Mouse (Mus musculus): ENCODE measurements at regions not wholly inside any gene's neighbourhood (a gene's known extent, or its start where the extent isn't known, plus 50 kb on each side); places are given as distances from the start of the nearest gene placed in this dataset.

GRCm38 (mm10) chr14:76674949-76675348 lies 118.3 kb upstream of the Serp2 start:
- no peak for DNase-seq (ENCODE audit: low spot score)

DNA sequence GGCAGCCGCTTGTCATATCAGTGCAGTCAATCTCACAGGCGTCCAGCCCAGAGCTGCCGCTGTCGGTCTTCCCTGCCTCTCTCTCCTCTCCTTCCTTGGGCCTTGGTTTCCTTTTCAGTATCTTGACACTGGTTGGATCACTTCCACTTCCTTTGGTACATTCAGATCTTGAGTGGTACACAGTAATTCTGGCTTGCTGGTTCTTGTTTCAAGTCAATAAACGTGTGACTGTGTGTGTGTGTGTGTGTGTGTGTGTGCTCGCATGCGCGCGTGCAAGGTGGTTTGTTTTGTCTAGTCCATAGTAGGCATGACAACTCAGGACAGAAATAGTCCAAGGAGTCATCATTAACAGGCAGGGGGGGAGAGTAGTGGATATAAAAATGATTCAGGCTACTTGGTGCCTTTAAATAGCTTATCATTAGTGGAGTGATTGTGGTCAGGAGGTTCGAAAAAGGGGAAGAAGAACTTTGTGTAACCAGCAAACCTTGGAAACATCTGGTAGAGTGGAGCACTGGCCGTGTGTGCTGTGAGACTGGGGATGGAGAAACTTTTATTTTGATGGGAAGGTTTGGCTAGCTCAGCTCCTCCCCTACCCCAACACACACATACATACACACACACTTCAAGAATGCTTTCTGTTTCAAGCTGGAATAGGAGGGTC lies 117.1 kb upstream of the Serp2 start:
- no peak for DNase-seq (ENCODE audit: low spot score)

- DNase-seq (ENCODE audit: low spot score): no peak
These were observed 116.2 kb upstream of the Serp2 start for GRCm38 (mm10) chr14:76672899-76673298.

GRCm38 (mm10) chr14:76672442-76672841 lies 115.8 kb upstream of the Serp2 start:
- no peak for DNase-seq (ENCODE audit: low spot score)

GRCm38 (mm10) chr14:76671023-76671422 lies 114.3 kb upstream of the Serp2 start:
- no peak for DNase-seq (ENCODE audit: low spot score)

DNA sequence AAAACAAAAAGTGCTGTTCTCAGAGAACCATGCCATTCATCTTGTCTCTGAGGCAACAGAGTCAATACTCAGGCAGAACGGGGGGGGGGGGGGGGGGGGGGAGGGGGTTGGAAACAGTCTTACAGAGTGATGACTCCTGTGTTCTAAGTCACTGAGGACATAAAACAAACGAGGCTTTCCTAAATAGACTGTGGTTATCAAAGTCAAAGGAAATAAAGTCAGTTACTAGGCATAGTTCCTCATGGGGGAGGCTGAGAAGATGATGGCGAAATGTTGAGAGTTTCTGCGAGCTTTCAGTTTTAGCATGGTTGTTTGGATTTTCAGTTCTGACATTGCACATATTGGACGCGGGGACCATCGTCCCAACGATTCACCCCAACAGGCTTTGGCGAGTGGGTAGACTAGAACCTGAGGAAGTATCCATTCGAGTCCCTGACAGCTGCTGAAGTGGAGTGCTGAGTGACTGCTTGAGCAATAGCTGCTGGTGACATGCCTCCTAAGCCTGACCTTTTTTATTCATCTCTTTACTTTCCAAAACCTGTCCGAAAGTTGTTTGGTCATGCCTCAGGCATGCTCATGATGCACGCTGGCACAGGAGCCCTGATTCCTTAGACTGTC lies 109.2 kb upstream of the Serp2 start:
- DNase-seq (ENCODE audit: low spot score): no peak

- no peak for DNase-seq (ENCODE audit: low spot score)
These were observed 108.2 kb upstream of the Serp2 start for GRCm38 (mm10) chr14:76664586-76665508.

DNA sequence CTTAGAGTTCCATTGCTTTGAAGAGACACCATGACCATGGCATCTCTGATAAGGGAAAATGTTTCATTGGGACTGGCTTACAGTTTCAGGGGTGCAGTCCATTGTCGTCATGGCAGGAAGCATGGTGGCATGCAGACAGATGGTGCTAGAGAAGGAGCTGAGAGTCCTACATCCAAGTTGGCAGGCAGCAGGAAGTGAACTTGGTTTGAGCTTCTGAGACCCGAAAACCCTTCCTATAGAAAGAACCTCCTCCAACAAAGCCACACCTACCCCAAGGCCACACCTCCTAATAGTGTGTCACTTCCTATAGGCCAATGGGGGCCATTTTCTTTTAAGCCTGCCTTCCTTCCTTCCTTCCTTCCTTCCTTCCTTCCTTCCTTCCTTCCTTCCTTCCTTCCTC lies 107.1 kb upstream of the Serp2 start:
- DNase-seq (ENCODE audit: low spot score): no peak

GRCm38 (mm10) chr14:76662871-76663270 lies 106.2 kb upstream of the Serp2 start:
- DNase-seq (ENCODE audit: low spot score): no peak

GRCm38 (mm10) chr14:76660906-76661305 lies 104.2 kb upstream of the Serp2 start:
- DNase-seq (ENCODE audit: low spot score): no peak

DNA sequence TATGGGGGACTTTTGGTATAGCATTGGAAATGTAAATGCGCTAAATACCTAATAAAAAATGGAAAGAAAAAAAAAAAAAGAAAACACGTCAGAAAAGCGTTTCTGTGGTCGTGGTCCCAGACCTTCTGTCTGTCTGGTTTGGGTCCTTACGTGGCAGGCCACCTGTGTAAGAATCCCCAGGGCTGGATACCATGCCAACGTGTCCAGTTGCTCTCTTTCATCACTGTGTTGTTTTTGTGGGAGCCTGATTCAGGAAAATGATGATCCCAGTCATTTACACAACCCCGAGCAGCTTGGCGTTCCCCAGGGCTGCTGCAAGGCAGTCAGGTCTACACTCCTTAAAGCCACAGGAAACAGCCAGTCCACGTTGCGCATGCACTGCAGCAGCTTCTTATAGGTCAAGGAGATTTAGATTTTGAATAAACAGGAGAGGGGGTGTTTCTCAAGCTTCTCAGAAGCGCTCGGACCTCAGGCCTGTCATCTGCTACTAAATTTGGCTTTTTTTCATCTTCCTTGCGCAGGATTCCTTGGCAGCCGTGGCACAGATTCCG lies 102.3 kb upstream of the Serp2 start:
- DNase-seq (ENCODE audit: low spot score): no peak

- DNase-seq (ENCODE audit: low spot score): peak; percentile 80
These were observed 101.3 kb upstream of the Serp2 start for GRCm38 (mm10) chr14:76657784-76658610.

DNA sequence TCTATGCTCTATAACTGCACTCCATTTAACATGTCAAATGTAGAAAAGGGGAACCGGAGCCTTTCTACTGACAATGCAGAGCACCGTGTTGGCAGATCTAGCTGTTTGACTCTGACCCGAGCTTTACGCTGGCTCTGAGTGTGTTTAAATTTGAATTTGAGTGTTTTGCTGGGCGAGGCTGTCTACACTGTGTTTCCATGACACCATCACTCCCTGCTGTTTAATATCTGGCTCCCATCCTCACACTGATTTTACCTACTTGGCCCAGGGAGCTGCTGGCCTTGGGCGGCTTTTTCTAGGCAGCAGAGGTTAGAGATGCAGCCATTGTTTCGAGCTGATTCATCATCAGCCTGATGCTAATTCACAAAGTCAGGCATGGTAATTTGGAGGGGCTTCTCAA lies 100.7 kb upstream of the Serp2 start:
- DNase-seq (ENCODE audit: low spot score): no peak

DNA sequence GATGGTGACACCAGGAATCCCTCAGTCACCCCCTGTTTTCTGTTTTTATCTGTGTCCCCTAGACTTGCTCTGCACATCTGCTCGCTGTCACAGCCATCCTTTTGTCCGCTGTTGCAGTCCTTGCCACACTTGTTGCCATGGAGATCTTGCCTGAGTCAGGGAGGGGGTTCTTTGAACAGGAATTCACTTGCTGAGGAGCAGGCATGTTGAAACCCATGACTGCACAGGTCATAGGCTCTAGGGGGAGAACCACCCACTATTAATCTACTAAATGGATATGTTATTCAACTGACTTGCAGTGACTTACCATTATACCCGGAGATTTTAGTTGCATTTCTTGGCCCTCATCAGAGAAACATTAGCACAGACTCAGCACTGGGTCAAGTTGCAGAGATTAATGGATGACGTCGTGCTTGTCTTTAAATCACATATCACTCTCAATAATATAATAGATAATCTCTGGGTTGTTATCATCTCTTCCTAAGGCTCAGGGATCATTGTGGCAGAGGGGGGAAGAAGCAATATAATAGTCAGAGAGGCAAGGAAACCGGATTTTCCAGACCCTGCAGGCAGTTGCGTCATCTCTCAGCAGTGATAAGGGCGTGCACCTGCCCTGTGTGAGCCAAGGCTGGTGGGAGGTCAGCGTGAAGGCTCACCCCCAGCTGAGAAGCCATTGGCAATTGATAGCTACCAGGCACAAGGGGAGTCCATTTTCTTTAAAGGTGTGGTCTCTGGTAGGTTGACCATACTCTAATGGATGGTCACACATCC lies 95.9 kb upstream of the Serp2 start:
- no peak for DNase-seq (ENCODE audit: low spot score)

- no peak for DNase-seq (ENCODE audit: low spot score)
These were observed 94.4 kb upstream of the Serp2 start for GRCm38 (mm10) chr14:76651096-76651495.

GRCm38 (mm10) chr14:76649927-76650326 lies 93.2 kb upstream of the Serp2 start:
- DNase-seq (ENCODE audit: low spot score): no peak

DNA sequence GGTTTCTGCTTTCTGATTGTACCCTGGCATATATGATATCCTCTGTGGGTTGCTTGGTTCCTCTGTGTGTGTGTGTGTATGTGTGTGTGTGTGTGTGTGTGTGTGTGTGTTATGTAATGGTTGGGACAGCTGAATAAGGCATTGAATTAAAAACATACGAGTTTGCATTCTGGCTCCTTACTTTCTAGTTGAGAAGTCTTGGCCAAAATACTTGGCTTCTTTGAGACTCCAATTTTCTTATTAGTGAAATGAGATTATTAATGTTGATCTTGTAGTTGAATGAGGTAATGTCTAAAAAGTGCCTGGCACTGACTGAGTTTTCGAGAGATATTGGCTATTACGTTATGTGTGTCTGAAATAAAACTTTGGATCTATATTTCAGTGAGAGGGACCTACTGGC lies 88.0 kb upstream of the Serp2 start:
- no peak for DNase-seq (ENCODE audit: low spot score)

GRCm38 (mm10) chr14:76641752-76642529 lies 85.3 kb upstream of the Serp2 start:
- no peak for DNase-seq (ENCODE audit: low spot score)

GRCm38 (mm10) chr14:76633170-76633569 lies 76.5 kb upstream of the Serp2 start:
- no peak for DNase-seq (ENCODE audit: low spot score)

DNA sequence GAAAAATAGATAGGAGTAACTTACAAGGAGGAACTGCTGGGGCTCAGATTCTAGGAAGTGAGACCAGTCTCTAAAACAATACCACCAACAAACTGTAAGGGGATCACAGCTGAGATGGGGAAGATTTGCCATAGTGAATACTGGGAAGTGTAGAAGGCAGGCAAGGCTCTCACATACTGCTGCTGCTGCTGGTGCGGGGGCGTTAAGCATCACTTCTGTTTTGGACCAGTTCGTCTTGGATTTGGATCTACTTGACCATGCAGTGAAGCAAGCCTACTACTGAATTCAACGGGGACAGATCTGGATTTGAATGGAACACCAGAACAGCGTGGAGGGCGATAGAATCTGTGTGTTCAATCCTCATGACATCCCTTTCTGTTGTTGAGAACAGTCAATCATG lies 76.1 kb upstream of the Serp2 start:
- DNase-seq (ENCODE audit: low spot score): no peak

All from testis, postnatal 10 days (tissue).